Mouse (Mus musculus): ENCODE measurements at regions not wholly inside any gene's neighbourhood (a gene's known extent, or its start where the extent isn't known, plus 50 kb on each side); places are given as distances from the start of the nearest gene placed in this dataset.

- Histone ChIP-seq H3K27me3 (ENCODE audit: control insufficient read depth, insufficient read depth, low read length, poor library complexity, severe bottlenecking) (no peaks in the 10 kb centered on the region), H3K36me3 (ENCODE audit: control insufficient read depth, insufficient read depth, low read length, poor library complexity, severe bottlenecking) (no peaks in the 10 kb centered on the region)
- DNase-seq (ENCODE audit: low read depth, low spot score), result no peak
Measured at GRCm38 (mm10) chr6:81625016-81625415, 298.5 kb upstream of the Gcfc2 start.

- no peaks in the 10 kb centered on the region for H3K36me3 ChIP-seq (ENCODE audit: control insufficient read depth, insufficient read depth, low read length, poor library complexity, severe bottlenecking)
- no peak for DNase-seq (ENCODE audit: low read depth, low spot score)
- no peaks in the 10 kb centered on the region for H3K27me3 ChIP-seq (ENCODE audit: control insufficient read depth, insufficient read depth, low read length, poor library complexity, severe bottlenecking)
Measured at GRCm38 (mm10) chr6:81633586-81633985, 289.9 kb upstream of the Gcfc2 start.

- no peak for DNase-seq (ENCODE audit: low read depth, low spot score)
- H3K36me3 ChIP-seq (ENCODE audit: control insufficient read depth, insufficient read depth, low read length, poor library complexity, severe bottlenecking), result no peaks in the 10 kb centered on the region
- no peaks in the 10 kb centered on the region for H3K27me3 ChIP-seq (ENCODE audit: control insufficient read depth, insufficient read depth, low read length, poor library complexity, severe bottlenecking)
Measured at GRCm38 (mm10) chr6:81647615-81648375, 275.7 kb upstream of the Gcfc2 start.

- Histone ChIP-seq H3K36me3 (ENCODE audit: control insufficient read depth, insufficient read depth, low read length, poor library complexity, severe bottlenecking) (no peaks in the 10 kb centered on the region), H3K27me3 (ENCODE audit: control insufficient read depth, insufficient read depth, low read length, poor library complexity, severe bottlenecking) (no peaks in the 10 kb centered on the region)
- DNase-seq (ENCODE audit: low read depth, low spot score), result no peak
Measured at GRCm38 (mm10) chr6:81651856-81652255, 271.6 kb upstream of the Gcfc2 start.

- no peaks in the 10 kb centered on the region for H3K27me3 ChIP-seq (ENCODE audit: control insufficient read depth, insufficient read depth, low read length, poor library complexity, severe bottlenecking)
- no peaks in the 10 kb centered on the region for H3K36me3 ChIP-seq (ENCODE audit: control insufficient read depth, insufficient read depth, low read length, poor library complexity, severe bottlenecking)
- no peak for DNase-seq (ENCODE audit: low read depth, low spot score)
Measured at GRCm38 (mm10) chr6:81655205-81655604, 268.3 kb upstream of the Gcfc2 start.

GRCm38 (mm10) chr6:81660478-81661395 lies 262.7 kb upstream of the Gcfc2 start:
- DNase-seq (ENCODE audit: low read depth, low spot score), result no peak
- no peaks in the 10 kb centered on the region for H3K27me3 ChIP-seq (ENCODE audit: control insufficient read depth, insufficient read depth, low read length, poor library complexity, severe bottlenecking)

GRCm38 (mm10) chr6:81668944-81669343 lies 254.5 kb upstream of the Gcfc2 start:
- Histone ChIP-seq H3K27me3 (ENCODE audit: control insufficient read depth, insufficient read depth, low read length, poor library complexity, severe bottlenecking) (no peaks in the 10 kb centered on the region), H3K36me3 (ENCODE audit: control insufficient read depth, insufficient read depth, low read length, poor library complexity, severe bottlenecking) (no peaks in the 10 kb centered on the region)
- no peak for DNase-seq (ENCODE audit: low read depth, low spot score)

More at GRCm38 (mm10) chr6:81660478-81661395, 262.7 kb upstream of the Gcfc2 start:
- H3K36me3 ChIP-seq (ENCODE audit: control insufficient read depth, insufficient read depth, low read length, poor library complexity, severe bottlenecking), result no peaks in the 10 kb centered on the region

- Histone ChIP-seq H3K27me3 (ENCODE audit: control insufficient read depth, insufficient read depth, low read length, poor library complexity, severe bottlenecking) (no peaks in the 10 kb centered on the region), H3K36me3 (ENCODE audit: control insufficient read depth, insufficient read depth, low read length, poor library complexity, severe bottlenecking) (no peaks in the 10 kb centered on the region)
- no peak for DNase-seq (ENCODE audit: low read depth, low spot score)
Measured at GRCm38 (mm10) chr6:81673316-81673715, 250.2 kb upstream of the Gcfc2 start.

- Histone ChIP-seq H3K27me3 (ENCODE audit: control insufficient read depth, insufficient read depth, low read length, poor library complexity, severe bottlenecking) (no peaks in the 10 kb centered on the region), H3K36me3 (ENCODE audit: control insufficient read depth, insufficient read depth, low read length, poor library complexity, severe bottlenecking) (no peaks in the 10 kb centered on the region)
- DNase-seq (ENCODE audit: low read depth, low spot score), result no peak
Measured at GRCm38 (mm10) chr6:81697284-81697683, 226.2 kb upstream of the Gcfc2 start.

GRCm38 (mm10) chr6:81698173-81698572 lies 225.3 kb upstream of the Gcfc2 start:
- DNase-seq (ENCODE audit: low read depth, low spot score), result no peak
- Histone ChIP-seq H3K27me3 (ENCODE audit: control insufficient read depth, insufficient read depth, low read length, poor library complexity, severe bottlenecking) (no peaks in the 10 kb centered on the region), H3K36me3 (ENCODE audit: control insufficient read depth, insufficient read depth, low read length, poor library complexity, severe bottlenecking) (no peaks in the 10 kb centered on the region)

GRCm38 (mm10) chr6:81714867-81715266 lies 208.6 kb upstream of the Gcfc2 start:
- no peaks in the 10 kb centered on the region for H3K27me3 ChIP-seq (ENCODE audit: control insufficient read depth, insufficient read depth, low read length, poor library complexity, severe bottlenecking)
- DNase-seq (ENCODE audit: low read depth, low spot score), result no peak
- H3K36me3 ChIP-seq (ENCODE audit: control insufficient read depth, insufficient read depth, low read length, poor library complexity, severe bottlenecking), result no peaks in the 10 kb centered on the region

- DNase-seq (ENCODE audit: low read depth, low spot score), result no peak
- no peaks in the 10 kb centered on the region for H3K36me3 ChIP-seq (ENCODE audit: control insufficient read depth, insufficient read depth, low read length, poor library complexity, severe bottlenecking)
- H3K27me3 ChIP-seq (ENCODE audit: control insufficient read depth, insufficient read depth, low read length, poor library complexity, severe bottlenecking), result no peaks in the 10 kb centered on the region
Measured at GRCm38 (mm10) chr6:81716371-81716770, 207.1 kb upstream of the Gcfc2 start.

GRCm38 (mm10) chr6:81724601-81725545 lies 198.6 kb upstream of the Gcfc2 start:
- H3K36me3 ChIP-seq (ENCODE audit: control insufficient read depth, insufficient read depth, low read length, poor library complexity, severe bottlenecking), result no peaks in the 10 kb centered on the region
- H3K27me3 ChIP-seq (ENCODE audit: control insufficient read depth, insufficient read depth, low read length, poor library complexity, severe bottlenecking), result no peaks in the 10 kb centered on the region
- DNase-seq (ENCODE audit: low read depth, low spot score), result no peak

GRCm38 (mm10) chr6:81731631-81732030 lies 191.8 kb upstream of the Gcfc2 start:
- DNase-seq (ENCODE audit: low read depth, low spot score), result no peak
- no peaks in the 10 kb centered on the region for H3K36me3 ChIP-seq (ENCODE audit: control insufficient read depth, insufficient read depth, low read length, poor library complexity, severe bottlenecking)
- H3K27me3 ChIP-seq (ENCODE audit: control insufficient read depth, insufficient read depth, low read length, poor library complexity, severe bottlenecking), result no peaks in the 10 kb centered on the region
